Mouse (Mus musculus) neural tube, embryonic 13.5 days (tissue): ENCODE measurements around the gene Pycr2. TPM values are rescaled to one million over a fixed set of nuclear protein-coding genes. Genes with fewer than 3 reads are reported as not detected.
A peak's percentile ranks its signal among the peaks of the same experiment; 100 is the strongest.

Experiments
- ATAC-seq: fragments of 200-750 bp; cut with Nextera tagmentation; 2 replicates; pipeline ENCODE4 v1.8.0; 2017; ENCODE audit warnings: low read depth, mild to moderate bottlenecking, moderate TSS enrichment, moderate library complexity
- H3K27ac ChIP-seq: fragments of 300-500 bp; sonication (generic); replicated peaks from 2 replicates; pipeline ENCODE4 v1.5.1; 2015; ENCODE audit warnings: moderate library complexity, mild to moderate bottlenecking, inconsistent platforms
- H3K27me3 ChIP-seq: fragments of 300-500 bp; sonication (generic); 2 replicates; pipeline ENCODE4 v1.6.1; 2015; ENCODE audit warnings: mild to moderate bottlenecking, inconsistent platforms
- H3K36me3 ChIP-seq: fragments of 300-500 bp; sonication (generic); 2 replicates; pipeline ENCODE4 v1.6.1; 2015; ENCODE audit warnings: mild to moderate bottlenecking, inconsistent platforms
- H3K4me1 ChIP-seq: fragments of 300-500 bp; sonication (generic); replicated peaks from 2 replicates; pipeline ENCODE4 v1.6.1; 2015; ENCODE audit warnings: inconsistent platforms
- H3K4me2 ChIP-seq: fragments of 300-500 bp; sonication (generic); 2 replicates; pipeline ENCODE4 v1.6.1; 2015; ENCODE audit warnings: inconsistent platforms, mild to moderate bottlenecking, moderate library complexity
- H3K4me3 ChIP-seq: fragments of 300-500 bp; sonication (generic); 2 replicates; pipeline ENCODE4 v1.5.1; 2015; ENCODE audit warnings: mild to moderate bottlenecking, inconsistent platforms
- H3K9ac ChIP-seq: fragments of 300-500 bp; sonication (generic); 2 replicates; pipeline ENCODE4 v1.6.1; 2015; ENCODE audit warnings: moderate library complexity, mild to moderate bottlenecking, inconsistent platforms
- H3K9me3 ChIP-seq: fragments of 300-500 bp; sonication (generic); 2 replicates; pipeline ENCODE4 v1.6.1; 2016; ENCODE audit warnings: inconsistent platforms
- WGBS: fragments of 180-500 bp; shearing (Covaris S2); methylation state at CpG from one replicate; pipeline ENCODE4 v1.1.7; 2015; 5-methylcytosine and 5-hydroxymethylcytosine counted together
- polyA plus RNA-seq: library from polyadenylated mRNA; unstranded; fragments of >200 nt; fragmentation: Nextera tagmentation; extraction: Ambion mirVana; gene quantifications from 2 replicates; pipeline ENCODE4 v1.2.1, GENCODE M21; 2015

The Pycr2 gene
- polyA plus RNA-seq, 1 experiment from 2014 or later: 73.4 TPM

DNA sequence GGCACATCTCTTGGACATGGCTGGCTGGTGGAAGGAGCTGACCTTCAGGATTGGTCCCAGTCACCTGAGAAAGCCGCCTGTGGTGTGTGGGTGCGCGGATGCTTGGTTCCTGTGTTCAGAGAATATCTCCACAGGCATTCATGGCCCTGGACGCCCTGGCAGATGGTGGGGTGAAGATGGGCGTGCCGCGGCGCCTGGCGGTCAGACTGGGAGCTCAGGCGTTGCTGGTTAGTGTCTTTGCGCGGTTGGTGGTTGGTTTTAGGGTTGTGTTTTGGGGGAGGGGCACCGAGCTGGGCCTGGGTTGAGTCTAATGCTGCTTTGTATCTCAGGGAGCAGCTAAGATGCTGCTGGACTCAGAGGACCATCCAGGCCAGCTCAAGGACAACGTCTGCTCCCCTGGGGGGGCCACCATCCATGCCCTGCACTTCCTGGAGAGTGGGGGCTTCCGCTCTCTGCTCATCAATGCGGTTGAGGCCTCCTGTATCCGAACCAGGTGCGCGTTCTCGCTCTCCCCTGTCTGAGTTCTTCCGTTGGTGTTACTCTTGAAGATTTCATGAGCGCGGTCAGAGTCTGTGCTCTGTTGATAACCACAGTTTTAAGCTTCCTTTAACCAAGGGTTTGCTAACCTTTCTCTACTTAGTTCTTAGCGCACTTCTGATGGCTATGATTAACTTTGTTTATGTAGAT is 2.5 kb downstream of the Pycr2 start:
- Histone ChIP-seq H3K4me1 (peaks cover 27% of the 10 kb centered on the region), H3K27ac (no peak overlapping the region), H3K9me3 (no peaks in the 10 kb centered on the region), H3K4me2 (no peak overlapping the region), H3K27me3 (no peaks in the 10 kb centered on the region), H3K9ac (0 out of 2 replicates have a peak overlapping the region, but pooled peaks have one; percentile 22), H3K36me3 (peaks cover 31% of the 10 kb centered on the region), H3K4me3 (no peak overlapping the region)
- 91% methylated on average over 24 of the region's 24 CpGs for WGBS
- ATAC-seq: no peak

- WGBS: 55% methylated on average over 8 of the region's 8 CpGs
- Histone ChIP-seq H3K4me1 (peaks cover 7% of the 10 kb centered on the region), H3K27me3 (no peaks in the 10 kb centered on the region), H3K27ac (no peak overlapping the region), H3K4me3 (no peak overlapping the region), H3K9ac (no peak overlapping the region), H3K9me3 (no peaks in the 10 kb centered on the region), H3K4me2 (0 out of 2 replicates have a peak overlapping the region, but pooled peaks have one; percentile 5), H3K36me3 (peaks cover 26% of the 10 kb centered on the region)
- ATAC-seq: no peak
These were observed 7.0 kb downstream of the Pycr2 start for GRCm38 (mm10) chr1:180911138-180911537.

DNA sequence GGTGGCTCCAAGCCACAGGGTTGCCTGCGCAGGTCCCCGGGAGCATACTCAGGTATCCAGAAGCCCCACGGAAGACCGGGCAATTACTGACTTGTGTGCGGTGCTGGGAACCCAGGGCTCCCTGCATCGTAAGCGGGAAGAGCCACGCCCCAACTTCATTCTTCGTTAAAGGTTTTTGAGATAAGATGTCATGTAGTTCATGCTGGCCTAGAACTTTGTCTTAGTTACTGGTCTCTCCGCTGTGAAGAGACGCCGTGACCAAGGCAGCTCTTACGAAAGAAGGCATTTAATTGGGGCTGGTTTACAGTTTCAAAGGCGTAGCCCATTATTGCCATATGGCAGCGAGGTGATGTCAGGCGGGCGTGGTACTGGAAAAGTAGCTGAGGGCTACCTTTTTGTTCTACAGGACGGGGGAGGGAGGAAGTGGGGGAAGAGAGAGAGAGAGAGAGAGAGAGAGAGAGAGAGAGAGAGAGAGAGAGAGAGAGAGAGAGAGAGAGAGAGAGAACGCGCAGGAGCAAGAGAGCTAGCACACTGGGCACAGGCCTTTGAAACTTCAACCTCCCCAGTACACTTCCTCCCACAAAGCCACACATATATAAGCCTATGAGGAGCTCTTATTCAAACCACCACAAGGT is 7.7 kb downstream of the Pycr2 start:
- peaks cover 20% of the 10 kb centered on the region for H3K36me3 ChIP-seq
- H3K9ac ChIP-seq: no peak overlapping the region
- WGBS: 61% methylated on average over 20 of the region's 20 CpGs
- no peak overlapping the region for H3K4me3 ChIP-seq
- ATAC-seq: no peak
- no peaks in the 10 kb centered on the region for H3K9me3 ChIP-seq
- 0 out of 2 replicates have a peak overlapping the region, but pooled peaks have one; percentile 5 for H3K4me2 ChIP-seq
- peaks cover under 1% of the 10 kb centered on the region; the same call in 1 of the 2 replicates for H3K4me1 ChIP-seq
- no peaks in the 10 kb centered on the region for H3K27me3 ChIP-seq
- H3K27ac ChIP-seq: no peak overlapping the region

DNA sequence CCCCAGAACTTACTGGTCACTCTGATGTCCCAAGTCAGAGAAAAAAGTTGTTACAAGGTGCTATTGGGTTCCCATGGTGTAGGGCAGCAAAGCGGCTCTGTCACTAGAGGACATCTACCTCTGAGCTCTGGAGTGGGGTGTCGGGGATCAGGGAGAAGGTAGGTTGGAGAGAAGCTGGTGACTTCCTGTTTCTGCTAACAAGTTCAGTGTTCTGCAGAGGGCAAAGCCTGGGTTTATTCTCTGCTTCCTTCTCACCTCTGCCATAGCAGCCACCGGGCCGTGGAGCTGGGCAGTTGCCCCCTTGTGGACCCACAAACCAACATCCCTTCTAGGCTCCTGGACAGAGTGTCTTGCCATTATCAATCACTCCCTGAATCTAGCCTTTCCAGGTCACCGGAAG is 8.7 kb downstream of the Pycr2 start:
- H3K9ac ChIP-seq: no peak overlapping the region
- H3K4me2 ChIP-seq: no peak overlapping the region
- no peak overlapping the region for H3K4me3 ChIP-seq
- WGBS: 81% methylated on average over 5 of the region's 5 CpGs
- no peak for ATAC-seq
- H3K36me3 ChIP-seq: peaks cover 9% of the 10 kb centered on the region
- H3K4me1 ChIP-seq: no peaks in the 10 kb centered on the region
- H3K9me3 ChIP-seq: no peaks in the 10 kb centered on the region
- H3K27me3 ChIP-seq: no peaks in the 10 kb centered on the region
- H3K27ac ChIP-seq: no peak overlapping the region

- WGBS: 58% methylated on average over 4 of the region's 4 CpGs
- no peak overlapping the region for H3K4me2 ChIP-seq
- H3K4me3 ChIP-seq: no peak overlapping the region
- H3K36me3 ChIP-seq: no peaks in the 10 kb centered on the region; the same call in 1 of the 2 replicates
- no peaks in the 10 kb centered on the region for H3K9me3 ChIP-seq
- no peak for ATAC-seq
- H3K27me3 ChIP-seq: no peaks in the 10 kb centered on the region
- H3K4me1 ChIP-seq: no peaks in the 10 kb centered on the region
- no peak overlapping the region for H3K27ac ChIP-seq
- no peak overlapping the region for H3K9ac ChIP-seq
These were observed 9.7 kb downstream of the Pycr2 start for GRCm38 (mm10) chr1:180913797-180914196.

DNA sequence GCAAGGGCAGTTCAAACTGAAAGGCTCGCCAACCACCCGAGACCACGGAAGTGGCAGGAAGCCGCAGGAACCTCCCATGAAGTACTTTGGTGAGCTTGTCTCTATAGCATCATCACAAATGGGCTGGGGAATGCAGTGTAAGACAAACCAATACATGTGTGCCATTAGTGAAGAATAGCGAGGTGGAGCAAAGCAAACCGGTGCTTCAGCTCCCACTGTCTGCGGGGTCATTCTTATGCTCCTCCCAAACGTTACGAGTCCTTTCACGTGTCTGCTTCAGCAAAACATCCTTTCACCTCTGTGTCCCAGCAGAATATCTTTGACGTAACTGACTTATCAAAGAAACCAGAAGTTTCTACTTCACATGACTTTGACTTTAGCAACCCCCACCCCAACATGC is 12.3 kb downstream of the Pycr2 start:
- no peak overlapping the region for H3K4me3 ChIP-seq

GRCm38 (mm10) chr1:180917053-180917452 is 13.0 kb downstream of the Pycr2 start:
- WGBS: 68% methylated on average over 1 of the region's 1 CpGs
- no peak for ATAC-seq

More for the DNA sequence above, 12.3 kb downstream of the Pycr2 start:
- no peaks in the 10 kb centered on the region for H3K36me3 ChIP-seq
- 84% methylated on average over 11 of the region's 11 CpGs for WGBS
- no peaks in the 10 kb centered on the region for H3K27me3 ChIP-seq
- ATAC-seq: no peak
- H3K9me3 ChIP-seq: no peaks in the 10 kb centered on the region
- no peaks in the 10 kb centered on the region for H3K4me1 ChIP-seq
- H3K27ac ChIP-seq: no peak overlapping the region
- H3K9ac ChIP-seq: no peak overlapping the region
- H3K4me2 ChIP-seq: no peak overlapping the region

DNA sequence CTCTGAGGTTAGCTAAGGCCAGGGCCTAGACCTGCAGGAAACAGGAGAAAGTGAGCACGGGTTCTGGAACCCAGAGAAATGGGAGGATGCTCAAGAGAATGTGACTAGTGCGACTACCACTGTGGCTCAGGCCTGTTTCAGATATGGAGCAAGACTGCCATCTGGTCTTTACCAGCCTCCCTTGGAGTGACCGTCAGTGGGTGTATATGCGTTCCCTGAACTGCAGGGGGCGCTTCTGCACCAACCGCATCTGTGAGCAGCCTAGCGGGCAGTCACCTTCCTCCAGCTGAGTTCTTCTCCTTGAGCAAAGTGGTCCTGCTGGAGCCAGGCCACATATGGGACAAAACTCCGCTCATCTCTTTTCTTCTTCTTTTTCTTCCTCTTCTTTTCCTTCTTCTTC is 15.6 kb downstream of the Pycr2 start:
- H3K9me3 ChIP-seq: no peaks in the 10 kb centered on the region
- WGBS: 31% methylated on average over 8 of the region's 8 CpGs
- H3K27ac ChIP-seq: no peak overlapping the region

More at GRCm38 (mm10) chr1:180917053-180917452, 13.0 kb downstream of the Pycr2 start:
- Histone ChIP-seq H3K9me3 (no peaks in the 10 kb centered on the region), H3K36me3 (no peaks in the 10 kb centered on the region), H3K27ac (no peak overlapping the region), H3K4me1 (no peaks in the 10 kb centered on the region), H3K4me2 (no peak overlapping the region), H3K27me3 (no peaks in the 10 kb centered on the region), H3K9ac (no peak overlapping the region), H3K4me3 (no peak overlapping the region)

DNA sequence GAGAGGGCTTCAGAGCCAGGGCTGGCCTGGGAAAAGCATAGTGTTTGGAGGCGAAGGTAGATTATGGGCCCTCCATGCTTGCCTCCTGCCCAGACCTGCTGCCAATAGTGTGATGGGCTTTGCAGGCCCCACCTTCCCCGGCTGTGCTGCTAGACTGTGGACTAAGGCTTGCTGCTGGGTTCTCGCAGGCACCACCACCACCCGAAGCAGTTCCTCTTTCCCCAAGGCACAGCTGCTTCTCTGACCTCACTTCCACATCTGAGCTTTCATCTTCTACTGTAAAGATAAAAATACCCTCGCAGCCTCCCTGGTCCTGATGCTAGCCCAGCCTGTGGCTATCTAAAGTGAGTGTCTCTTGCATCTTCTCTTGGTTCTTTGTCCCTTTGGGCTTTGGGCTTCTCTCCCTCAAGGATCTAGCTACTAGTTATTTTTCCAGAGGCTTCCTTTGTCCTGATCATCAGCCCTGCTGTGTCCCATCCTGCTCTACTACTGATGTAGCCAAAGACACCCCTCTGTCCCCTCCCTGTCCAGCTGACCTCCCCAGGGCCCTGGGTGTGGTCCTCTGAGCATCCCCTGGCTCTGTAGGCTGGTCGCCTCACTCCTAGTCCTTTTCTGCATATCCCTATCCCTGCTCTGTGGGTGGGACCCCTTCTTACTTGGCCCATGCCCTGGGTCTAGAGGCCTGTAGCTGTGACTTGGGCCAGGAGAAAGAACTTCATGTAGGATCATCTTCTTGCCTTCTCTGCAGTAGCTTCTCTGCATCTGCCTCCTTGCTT is 18.4 kb downstream of the Pycr2 start:
- ATAC-seq: no peak
- Histone ChIP-seq H3K36me3 (no peaks in the 10 kb centered on the region), H3K4me3 (no peak overlapping the region), H3K9me3 (no peaks in the 10 kb centered on the region), H3K9ac (no peak overlapping the region), H3K27ac (no peak overlapping the region), H3K4me1 (no peaks in the 10 kb centered on the region), H3K27me3 (no peaks in the 10 kb centered on the region), H3K4me2 (no peak overlapping the region)
- WGBS: 80% methylated on average over 6 of the region's 6 CpGs

More for the DNA sequence above, 15.6 kb downstream of the Pycr2 start:
- ATAC-seq: no peak
- H3K27me3 ChIP-seq: no peaks in the 10 kb centered on the region
- no peaks in the 10 kb centered on the region for H3K36me3 ChIP-seq
- H3K4me1 ChIP-seq: no peaks in the 10 kb centered on the region
- H3K4me2 ChIP-seq: no peak overlapping the region
- H3K9ac ChIP-seq: no peak overlapping the region
- H3K4me3 ChIP-seq: no peak overlapping the region

DNA sequence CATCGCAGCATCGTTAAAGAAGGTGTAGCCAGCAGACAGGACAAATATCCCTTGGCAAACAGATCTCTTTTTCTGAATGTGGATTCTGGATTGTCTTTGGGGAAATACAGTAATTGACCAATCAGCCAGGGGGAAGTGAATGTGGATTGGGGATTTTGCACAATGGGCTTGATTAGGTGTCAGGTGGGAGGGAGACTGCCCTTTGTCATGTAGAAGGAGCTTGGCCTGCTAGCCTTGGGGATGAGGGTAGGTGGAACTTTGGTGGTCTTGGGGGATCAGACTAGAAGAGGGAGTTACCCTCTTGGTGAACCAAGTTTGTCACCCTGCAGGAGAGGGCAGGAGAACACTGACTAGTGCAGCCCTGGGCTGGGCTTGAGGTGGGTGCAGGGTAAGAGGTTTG is 20.6 kb downstream of the Pycr2 start:
- no peak overlapping the region for H3K9ac ChIP-seq
- no peak for ATAC-seq
- H3K36me3 ChIP-seq: no peaks in the 10 kb centered on the region
- no peaks in the 10 kb centered on the region for H3K4me1 ChIP-seq
- 21% methylated on average over 2 of the region's 2 CpGs for WGBS
- H3K9me3 ChIP-seq: no peaks in the 10 kb centered on the region
- H3K4me3 ChIP-seq: no peak overlapping the region
- H3K4me2 ChIP-seq: no peak overlapping the region
- H3K27me3 ChIP-seq: no peaks in the 10 kb centered on the region
- no peak overlapping the region for H3K27ac ChIP-seq

GRCm38 (mm10) chr1:180926286-180926685 is 22.2 kb downstream of the Pycr2 start:
- Histone ChIP-seq H3K4me1 (no peaks in the 10 kb centered on the region), H3K4me3 (no peak overlapping the region), H3K27ac (no peak overlapping the region), H3K9ac (no peak overlapping the region), H3K27me3 (no peaks in the 10 kb centered on the region), H3K4me2 (no peak overlapping the region), H3K9me3 (no peaks in the 10 kb centered on the region), H3K36me3 (no peaks in the 10 kb centered on the region)
- whole genome bisulfite sequencing: 76% methylated on average over 4 of the region's 4 CpGs
- no peak for ATAC-seq

GRCm38 (mm10) chr1:180929599-180929998 is 25.5 kb downstream of the Pycr2 start:
- no peak overlapping the region for H3K27ac ChIP-seq
- H3K9me3 ChIP-seq: no peaks in the 10 kb centered on the region
- H3K4me3 ChIP-seq: no peak overlapping the region
- H3K9ac ChIP-seq: no peak overlapping the region
- ATAC-seq: no peak
- no peaks in the 10 kb centered on the region for H3K36me3 ChIP-seq
- H3K27me3 ChIP-seq: peaks cover 18% of the 10 kb centered on the region
- WGBS: 52% methylated on average over 2 of the region's 2 CpGs
- H3K4me1 ChIP-seq: peaks cover 8% of the 10 kb centered on the region
- H3K4me2 ChIP-seq: no peak overlapping the region
